Mouse (Mus musculus) kidney, adult 2 months (tissue): Measurements from ENCODE around the gene Ppef1. TPM values are rescaled to one million over a fixed set of nuclear protein-coding genes. Genes with fewer than 3 reads are reported as not detected.

Source experiments
- DNase-seq: peaks from one replicate; pipeline ENCODE4 v3.0.0; 2021
- H3K27ac ChIP-seq: fragments of 200-500 bp; 2 replicates; pipeline ENCODE4 v1.5.1; 2012; ENCODE audit warnings: low read depth, low read length, control low read depth, inconsistent platforms; ENCODE audit not compliant: insufficient read depth
- H3K27me3 ChIP-seq: fragments of 200-500 bp; replicated peaks from 2 replicates; pipeline ENCODE4 v1.6.1; 2012; ENCODE audit warnings: mild to moderate bottlenecking, moderate library complexity, low read length, inconsistent platforms; ENCODE audit not compliant: control insufficient read depth, insufficient read depth
- H3K36me3 ChIP-seq: fragments of 200-500 bp; 2 replicates; pipeline ENCODE4 v1.6.1; 2012; ENCODE audit warnings: mild to moderate bottlenecking, moderate library complexity, low read length, inconsistent platforms; ENCODE audit not compliant: control insufficient read depth, insufficient read depth
- H3K4me1 ChIP-seq: fragments of 200-500 bp; 2 replicates; pipeline ENCODE4 v1.6.1; 2011; ENCODE audit warnings: low read length; ENCODE audit not compliant: control insufficient read depth, insufficient read depth
- H3K4me3 ChIP-seq: fragments of 200-500 bp; 2 replicates; pipeline ENCODE4 v1.5.1; 2011; ENCODE audit warnings: mild to moderate bottlenecking, low read depth, low read length, control low read depth; ENCODE audit not compliant: insufficient read depth
- CTCF ChIP-seq: fragments of 200-500 bp; conservative IDR thresholded peaks from 2 replicates; pipeline ENCODE4 v1.5.1; 2011; ENCODE audit warnings: low read depth, mild to moderate bottlenecking, control low read depth, low read length, moderate library complexity, mixed read lengths; ENCODE audit not compliant: insufficient read depth, insufficient read length
- POLR2A ChIP-seq: fragments of 200-500 bp; IDR thresholded peaks from one replicate; pipeline ENCODE4 v1.6.1; 2011; ENCODE audit warnings: low read depth, low read length, control low read depth
- WGBS: fragments of 180-500 bp; shearing (Covaris S2); methylation state at CpG from one replicate; pipeline ENCODE4 v1.1.7; 2018; 5-methylcytosine and 5-hydroxymethylcytosine counted together
- polyA plus RNA-seq: library from polyadenylated mRNA; depleted of rRNA; stranded (reverse); fragments of >200 nt; gene quantifications from 2 replicates; pipeline ENCODE4 v1.2.3, GENCODE M21; 2012

The Ppef1 gene
- polyA plus RNA-seq, 1 experiment: not detected

GRCm38 (mm10) chrX:160750808-160751207 lies 15.2 kb upstream of the Ppef1 start:
- Histone ChIP-seq H3K4me3 (no peak overlapping the region), H3K27me3 (no peaks in the 10 kb centered on the region), H3K27ac (no peak overlapping the region), H3K4me1 (no peaks in the 10 kb centered on the region), H3K36me3 (no peaks in the 10 kb centered on the region)
- no peak for DNase-seq
- TF ChIP-seq CTCF: no peak
- TF ChIP-seq POLR2A: no peak
- WGBS: 87% methylated on average over 8 of the region's 8 CpGs

DNA sequence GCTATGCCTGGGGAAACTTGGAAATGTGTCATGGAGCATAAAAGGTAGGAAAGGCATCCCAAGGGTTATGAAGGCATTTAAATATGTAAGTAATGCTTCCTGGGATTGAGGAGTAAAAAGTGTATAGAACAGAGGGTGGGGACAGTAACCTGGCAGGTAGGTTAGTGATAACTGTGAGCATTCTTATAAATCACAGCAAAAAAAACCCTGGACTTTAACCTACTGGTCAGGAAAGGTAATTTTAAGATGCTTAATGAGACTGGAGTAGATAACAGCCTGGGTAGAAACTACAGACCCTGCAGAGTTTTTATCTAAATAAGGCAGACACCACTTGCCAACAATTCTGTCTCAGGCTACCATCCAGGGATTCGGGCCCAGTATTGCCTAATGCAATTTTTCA lies 13.1 kb upstream of the Ppef1 start:
- Histone ChIP-seq H3K36me3 (no peaks in the 10 kb centered on the region), H3K27me3 (no peaks in the 10 kb centered on the region), H3K4me1 (no peaks in the 10 kb centered on the region), H3K27ac (no peak overlapping the region), H3K4me3 (no peak overlapping the region)
- WGBS: 74% methylated on average over 1 of the region's 1 CpGs
- TF ChIP-seq POLR2A: no peak
- TF ChIP-seq CTCF: no peak
- no peak for DNase-seq

DNA sequence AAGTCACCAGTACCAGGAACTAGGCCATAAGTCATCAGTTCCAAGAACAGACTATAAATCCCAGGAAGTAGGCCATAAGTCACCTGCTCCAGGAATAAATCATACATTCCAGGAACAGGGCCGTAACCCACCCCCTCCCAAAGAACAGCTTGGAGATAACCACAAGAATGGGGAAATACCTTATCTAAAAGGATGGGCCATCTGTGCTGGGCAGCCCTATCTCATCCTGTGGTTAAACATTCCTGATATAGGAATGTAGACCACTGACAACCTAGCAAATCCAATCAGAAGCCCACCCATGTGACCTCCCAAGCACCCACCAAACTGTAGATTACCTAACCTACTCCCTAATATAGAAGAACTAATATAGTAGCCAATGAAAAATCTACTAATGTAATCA lies 9.8 kb upstream of the Ppef1 start:
- Histone ChIP-seq H3K36me3 (no peaks in the 10 kb centered on the region), H3K27ac (no peak overlapping the region), H3K4me1 (no peaks in the 10 kb centered on the region), H3K4me3 (no peak overlapping the region), H3K27me3 (no peaks in the 10 kb centered on the region)
- TF ChIP-seq POLR2A: no peak
- no peak for TF ChIP-seq CTCF
- DNase-seq: no peak
- WGBS: 63% methylated on average over 1 of the region's 1 CpGs

- DNase-seq: no peak
- Histone ChIP-seq H3K27ac (no peak overlapping the region), H3K4me3 (no peak overlapping the region), H3K4me1 (no peaks in the 10 kb centered on the region), H3K27me3 (no peaks in the 10 kb centered on the region), H3K36me3 (no peaks in the 10 kb centered on the region)
- TF ChIP-seq CTCF (no peak), POLR2A (no peak)
- WGBS: 16% methylated on average over 1 of the region's 1 CpGs
These were observed 36.4 kb downstream of the Ppef1 start for GRCm38 (mm10) chrX:160699171-160699570.

- DNase-seq: no peak
- H3K36me3 ChIP-seq: no peaks in the 10 kb centered on the region
- H3K27ac ChIP-seq: no peak overlapping the region
- 59% methylated on average over 3 of the region's 3 CpGs for WGBS
- TF ChIP-seq CTCF (no peak), POLR2A (no peak)
- no peak overlapping the region for H3K4me3 ChIP-seq
- no peaks in the 10 kb centered on the region for H3K4me1 ChIP-seq
- H3K27me3 ChIP-seq: no peaks in the 10 kb centered on the region
These were observed 44.0 kb downstream of the Ppef1 start for GRCm38 (mm10) chrX:160691559-160691958.

GRCm38 (mm10) chrX:160690094-160690493 lies 45.5 kb downstream of the Ppef1 start:
- Histone ChIP-seq H3K4me3 (no peak overlapping the region), H3K4me1 (no peaks in the 10 kb centered on the region), H3K27ac (no peak overlapping the region), H3K36me3 (no peaks in the 10 kb centered on the region), H3K27me3 (no peaks in the 10 kb centered on the region)
- WGBS: 96% methylated on average over 2 of the region's 2 CpGs
- DNase-seq: no peak
- TF ChIP-seq CTCF (no peak), POLR2A (no peak)

DNA sequence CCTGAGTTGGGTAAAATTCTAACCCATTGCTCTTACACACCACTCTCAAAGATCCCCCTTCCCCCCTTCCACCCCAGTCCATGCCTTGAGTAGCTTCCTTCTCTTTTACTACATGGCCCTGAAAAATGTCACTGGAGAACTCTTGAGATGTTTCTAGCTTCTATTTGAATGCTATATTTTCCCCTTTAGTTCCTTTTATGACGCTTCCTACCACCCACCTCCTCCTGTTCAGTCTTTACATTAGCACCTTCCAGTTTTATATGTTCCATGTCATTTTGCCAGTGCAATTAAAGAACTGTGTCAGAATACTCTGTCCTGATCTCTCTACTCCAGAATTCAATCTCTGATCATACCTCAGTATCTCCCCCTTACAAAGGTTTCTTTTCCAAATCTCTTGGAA lies 65.6 kb downstream of the Ppef1 start:
- WGBS: 95% methylated on average over 1 of the region's 1 CpGs
- no peak for DNase-seq
- TF ChIP-seq CTCF (no peak), POLR2A (no peak)
- no peaks in the 10 kb centered on the region for H3K27me3 ChIP-seq
- no peak overlapping the region for H3K4me3 ChIP-seq
- H3K4me1 ChIP-seq: no peaks in the 10 kb centered on the region
- H3K36me3 ChIP-seq: no peaks in the 10 kb centered on the region
- no peak overlapping the region for H3K27ac ChIP-seq
